In the genomic region with DNA sequence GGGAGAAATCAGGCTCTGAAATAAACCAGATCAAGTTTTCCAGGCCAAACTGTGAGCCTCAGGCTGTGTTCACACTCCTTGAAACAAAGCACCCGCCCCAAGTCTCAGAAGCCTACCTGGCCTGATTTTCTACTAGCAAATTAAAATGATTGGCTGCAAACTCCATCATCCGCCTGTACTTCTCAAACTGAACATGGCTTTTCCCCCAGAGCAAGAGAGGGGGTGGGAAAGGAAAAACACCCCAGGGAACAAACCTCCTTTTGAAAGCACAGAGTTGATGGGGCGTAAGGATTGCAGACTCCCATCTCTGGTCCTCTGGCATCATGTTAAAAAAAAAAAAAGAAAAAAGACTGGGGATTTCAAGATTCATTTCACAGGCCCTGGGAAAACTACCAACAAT, we compare ENCODE assay signal across 9 mouse cellular contexts. TPM values are rescaled to one million over a fixed set of nuclear protein-coding genes. Genes with fewer than 3 reads are reported as not detected.
DNase-seq lines count a peak whose midpoint lies in the region; ATAC-seq lines count a peak whose summit lies in the region.
"Had no signal": no experiment of that assay in that cellular context is flagged by ENCODE, and none has a peak within 500 bp of the region (broad histone marks: within the 10 kb centered on the region; RNA-seq: fewer than 3 reads in every experiment).

No protein-coding gene starts in this region.

- WGBS in heart, embryonic 12.5 days: 83% methylated on average over 3 of the region's 3 CpGs
- 63% methylated on average over 3 of the region's 3 CpGs for WGBS in hindbrain, embryonic 16.5 days
- WGBS in midbrain, embryonic 16.5 days: 55% methylated on average over 3 of the region's 3 CpGs

- intact Hi-C loops in heart, postnatal 25 days (cut with DNase I): no loop called here

- H3K4me2 ChIP-seq in heart, embryonic 12.5 days: peak overlapping the region; percentile 86
- H3K4me2 ChIP-seq in hindbrain, embryonic 16.5 days (ENCODE audit: low read length): peak overlapping the region; percentile 88
- peak overlapping the region; percentile 87 for H3K4me2 ChIP-seq in midbrain, embryonic 16.5 days (ENCODE audit: low read length)

- peaks cover 33% of the 10 kb centered on the region for H3K4me1 ChIP-seq in heart, embryonic 12.5 days (replicated peaks)
- peaks cover 2% of the 10 kb centered on the region; the same call in 1 of the 2 replicates for H3K4me1 ChIP-seq in brown adipose tissue, adult 24 weeks (ENCODE audit: control insufficient read depth, insufficient read depth, insufficient read length, low read length)
- H3K4me1 ChIP-seq in hindbrain, embryonic 16.5 days (ENCODE audit: control insufficient read depth, insufficient read depth, low read depth, low read length): peaks cover 49% of the 10 kb centered on the region
- H3K4me1 ChIP-seq in midbrain, embryonic 16.5 days (ENCODE audit: control insufficient read depth, insufficient read depth, low read length): peaks cover 45% of the 10 kb centered on the region

- peak overlapping the region; percentile 92 for H3K4me3 ChIP-seq in heart, embryonic 12.5 days
- H3K4me3 ChIP-seq in brown adipose tissue, adult 24 weeks (ENCODE audit: insufficient read depth, low read depth, low read length): 0 out of 2 replicates have a peak overlapping the region, but pooled peaks have one; percentile 2
- peak overlapping the region; percentile 95 for H3K4me3 ChIP-seq in hindbrain, embryonic 16.5 days (ENCODE audit: low read length)
- H3K4me3 ChIP-seq in midbrain, embryonic 16.5 days (ENCODE audit: low read depth, low read length): peak overlapping the region; percentile 78

- H3K9ac ChIP-seq in heart, embryonic 12.5 days: peak overlapping the region; percentile 30; the same call in 1 of the 2 replicates
- H3K9ac ChIP-seq in hindbrain, embryonic 16.5 days (ENCODE audit: low read depth, low read length): peak overlapping the region; percentile 94
- H3K9ac ChIP-seq in midbrain, embryonic 16.5 days (ENCODE audit: low read depth, low read length): peak overlapping the region; percentile 85

- H3K36me3 ChIP-seq in heart, embryonic 12.5 days: peaks cover 21% of the 10 kb centered on the region
- peaks cover 3% of the 10 kb centered on the region; the same call in 1 of the 2 replicates for H3K36me3 ChIP-seq in hindbrain, embryonic 16.5 days (ENCODE audit: control insufficient read depth, insufficient read depth, low read length)
- no peaks in the 10 kb centered on the region for H3K36me3 ChIP-seq in midbrain, embryonic 16.5 days (ENCODE audit: control insufficient read depth, insufficient read depth, low read length)

- H3K27ac ChIP-seq in heart, embryonic 12.5 days (ENCODE audit: poor library complexity, severe bottlenecking): no peak overlapping the region
- no peak overlapping the region for H3K27ac ChIP-seq in brown adipose tissue, adult 24 weeks (replicated peaks; ENCODE audit: low read depth, low read length)
- H3K27ac ChIP-seq in hindbrain, embryonic 16.5 days (ENCODE audit: low read depth, low read length): no peak overlapping the region; the same call in 1 of the 2 replicates
- H3K27ac ChIP-seq in midbrain, embryonic 16.5 days (ENCODE audit: low read length): 0 out of 2 replicates have a peak overlapping the region, but pooled peaks have one; percentile 39

- DNase-seq in heart, postnatal 25 days (ENCODE audit: low spot score): no peak
- no peak for DNase-seq in cerebellum, postnatal 4 days (ENCODE audit: low spot score in 2 of 2)
- DNase-seq in spleen, postnatal 36 days (ENCODE audit: low spot score in 2 of 2): no peak
- no peak for DNase-seq in spleen, postnatal 14 days (ENCODE audit: low spot score in 2 of 2)

- no peak for ATAC-seq in heart, embryonic 12.5 days (ENCODE audit: insufficient number of reproducible peaks, low FRiP score)
- ATAC-seq in hindbrain, embryonic 16.5 days: no peak
- ATAC-seq in midbrain, embryonic 16.5 days: no peak

- no peaks in the 10 kb centered on the region for H3K27me3 ChIP-seq in heart, embryonic 12.5 days (replicated peaks)
- no peaks in the 10 kb centered on the region for H3K27me3 ChIP-seq in hindbrain, embryonic 16.5 days (replicated peaks; ENCODE audit: control insufficient read depth, insufficient read depth, low read length)
- no peaks in the 10 kb centered on the region for H3K27me3 ChIP-seq in midbrain, embryonic 16.5 days (ENCODE audit: control insufficient read depth, insufficient read depth, low read depth, low read length)

- H3K9me3 ChIP-seq in heart, embryonic 12.5 days (replicated peaks): no peaks in the 10 kb centered on the region
- H3K9me3 ChIP-seq in hindbrain, embryonic 16.5 days (ENCODE audit: control insufficient read depth, low read length): no peaks in the 10 kb centered on the region
- no peaks in the 10 kb centered on the region for H3K9me3 ChIP-seq in midbrain, embryonic 16.5 days (replicated peaks; ENCODE audit: control insufficient read depth, low read length, poor library complexity, severe bottlenecking)

RNA-seq across cellular contexts. Expression of gene Tecr, which starts 15.1 kb away (rescaled TPM):
- 445 and 456 TPM in 2 replicates for polyA plus RNA-seq in heart, embryonic 12.5 days (2016; fragmentation: Nextera tagmentation; extraction: Ambion mirVana)
- 100 to 1,000 TPM; 381 to 389 TPM for total RNA-seq in heart, postnatal 25 days (2021)
- 552 and 608 TPM in 2 replicates for polyA plus RNA-seq in brown adipose tissue, adult 24 weeks (2012; ENCODE audit: insufficient read depth, insufficient read length, missing spikeins)
- polyA plus RNA-seq in hindbrain, embryonic 16.5 days (2015; fragmentation: Nextera tagmentation; extraction: Ambion mirVana): 1,512 and 1,598 TPM in 2 replicates
- 1,093 and 1,247 TPM in 2 replicates for polyA plus RNA-seq in midbrain, embryonic 16.5 days (2015; fragmentation: Nextera tagmentation; extraction: Ambion mirVana)

RNA-seq across cellular contexts. Expression of gene Dnajb1, which starts 15.3 kb away (rescaled TPM):
- polyA plus RNA-seq in heart, embryonic 12.5 days (2016; fragmentation: Nextera tagmentation; extraction: Ambion mirVana): 45.1 and 47.4 TPM in 2 replicates
- total RNA-seq in heart, postnatal 25 days (2021): 10 to 100 TPM; 10.4 to 17.6 TPM
- polyA plus RNA-seq in brown adipose tissue, adult 24 weeks (2012; ENCODE audit: insufficient read depth, insufficient read length, missing spikeins): 25.0 and 50.3 TPM in 2 replicates
- 60.8 and 61.8 TPM in 2 replicates for polyA plus RNA-seq in hindbrain, embryonic 16.5 days (2015; fragmentation: Nextera tagmentation; extraction: Ambion mirVana)
- 60.2 and 60.8 TPM in 2 replicates for polyA plus RNA-seq in midbrain, embryonic 16.5 days (2015; fragmentation: Nextera tagmentation; extraction: Ambion mirVana)

RNA-seq across cellular contexts. Expression of gene Ndufb7, which starts 26.2 kb away (rescaled TPM):
- polyA plus RNA-seq in heart, embryonic 12.5 days (2016; fragmentation: Nextera tagmentation; extraction: Ambion mirVana): 547 and 555 TPM in 2 replicates
- total RNA-seq in heart, postnatal 25 days (2021): 100 to 1,000 TPM; 752 to 766 TPM
- 676 and 868 TPM in 2 replicates for polyA plus RNA-seq in brown adipose tissue, adult 24 weeks (2012; ENCODE audit: insufficient read depth, insufficient read length, missing spikeins)
- 339 and 367 TPM in 2 replicates for polyA plus RNA-seq in hindbrain, embryonic 16.5 days (2015; fragmentation: Nextera tagmentation; extraction: Ambion mirVana)
- polyA plus RNA-seq in midbrain, embryonic 16.5 days (2015; fragmentation: Nextera tagmentation; extraction: Ambion mirVana): 320 and 338 TPM in 2 replicates

RNA-seq across cellular contexts. Expression of gene Olfr370, which starts 57.1 kb away (rescaled TPM):
- not detected in 2 replicates for polyA plus RNA-seq in heart, embryonic 12.5 days (2016; fragmentation: Nextera tagmentation; extraction: Ambion mirVana)
- total RNA-seq in heart, postnatal 25 days (2021): not detected
- polyA plus RNA-seq in brown adipose tissue, adult 24 weeks (2012; ENCODE audit: insufficient read depth, insufficient read length, missing spikeins): not detected in 2 replicates
- polyA plus RNA-seq in hindbrain, embryonic 16.5 days (2015; fragmentation: Nextera tagmentation; extraction: Ambion mirVana): 0.06 TPM in 1 of 2 replicates, not detected in the other
- polyA plus RNA-seq in midbrain, embryonic 16.5 days (2015; fragmentation: Nextera tagmentation; extraction: Ambion mirVana): 0.07 TPM in 1 of 2 replicates, not detected in the other
- polyA plus RNA-seq: gonadal fat pad, adult 2 months had no signal

RNA-seq across cellular contexts. Expression of gene Gipc1, which starts 59.8 kb away (rescaled TPM):
- polyA plus RNA-seq in heart, embryonic 12.5 days (2016; fragmentation: Nextera tagmentation; extraction: Ambion mirVana): 175 and 180 TPM in 2 replicates
- 10 to 100 TPM; 27.3 to 29.9 TPM for total RNA-seq in heart, postnatal 25 days (2021)
- polyA plus RNA-seq in brown adipose tissue, adult 24 weeks (2012; ENCODE audit: insufficient read depth, insufficient read length, missing spikeins): 20.8 and 21.2 TPM in 2 replicates
- polyA plus RNA-seq in hindbrain, embryonic 16.5 days (2015; fragmentation: Nextera tagmentation; extraction: Ambion mirVana): 135 TPM in 2 replicates
- polyA plus RNA-seq in midbrain, embryonic 16.5 days (2015; fragmentation: Nextera tagmentation; extraction: Ambion mirVana): 126 and 132 TPM in 2 replicates

Comparison
In these comparisons a context has a peak if more than half of its experiments do, and no peak if none do; other contexts are left out.
1. H3K4me3 ChIP-seq: peak in every context shown above with its lines; median percentile 95 in hindbrain, embryonic 16.5 days; 92 in heart, embryonic 12.5 days; 78 in midbrain, embryonic 16.5 days; 2 in brown adipose tissue, adult 24 weeks.
2. H3K9ac ChIP-seq: peak in every context shown above with its lines; median percentile 94 in hindbrain, embryonic 16.5 days; 85 in midbrain, embryonic 16.5 days; 30 in heart, embryonic 12.5 days.